ENCODE assay signal across 24 mouse cellular contexts in the genomic region with DNA sequence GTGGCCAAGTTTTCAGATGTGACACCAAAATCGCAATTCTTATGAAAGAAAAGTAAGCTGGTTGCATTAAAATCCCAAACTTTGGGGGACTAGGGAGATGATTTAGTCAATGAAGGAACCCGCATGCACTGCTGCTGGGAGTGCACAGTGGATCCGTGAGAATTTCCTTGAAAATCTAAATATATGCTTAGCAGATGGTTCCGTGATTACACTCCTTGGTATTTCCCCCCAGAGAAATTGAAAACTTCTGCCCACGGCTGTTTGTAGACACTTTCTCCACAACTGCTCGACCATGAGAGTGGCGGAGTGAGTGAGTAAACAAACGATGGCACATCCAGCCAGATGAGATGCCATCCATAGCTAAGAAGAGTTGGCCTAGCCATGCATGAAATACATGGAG.
A peak's percentile ranks its signal among the peaks of the same experiment; 100 is the strongest.
DNase-seq lines count a peak whose midpoint lies in the region; ATAC-seq lines count a peak whose summit lies in the region.
"Had no signal": no experiment of that assay in that cellular context is flagged by ENCODE, and none has a peak within 500 bp of the region (broad histone marks: within the 10 kb centered on the region; RNA-seq: fewer than 3 reads in every experiment).

No protein-coding gene starts in this region.

- H3K9ac ChIP-seq in heart, embryonic 12.5 days, result no peak overlapping the region
- H3K9ac ChIP-seq in heart, embryonic 15.5 days, result no peak overlapping the region
- no peak overlapping the region for H3K9ac ChIP-seq in neural tube, embryonic 15.5 days (replicated peaks)
- H3K9ac ChIP-seq: forebrain, embryonic 12.5 days; forebrain, embryonic 15.5 days; hindbrain, embryonic 12.5 days; hindbrain, embryonic 15.5 days had no signal

- no peak overlapping the region for H3K4me2 ChIP-seq in heart, embryonic 12.5 days
- no peak overlapping the region for H3K4me2 ChIP-seq in heart, embryonic 15.5 days
- H3K4me2 ChIP-seq in neural tube, embryonic 15.5 days, result no peak overlapping the region
- H3K4me2 ChIP-seq: forebrain, embryonic 12.5 days; forebrain, embryonic 15.5 days; hindbrain, embryonic 12.5 days; hindbrain, embryonic 15.5 days had no signal

- no peak for DNase-seq in heart, adult 18-20 months
- DNase-seq in heart, adult 11 months, result no peak
- no peak for DNase-seq in neural tube, embryonic 10.5 days (ENCODE audit: extremely low spot score, low spot score)
- peak; percentile 44 for DNase-seq in telencephalon, adult 2 months (ENCODE audit: low read depth, low spot score)
- DNase-seq in spleen, postnatal 36 days (ENCODE audit: low spot score in 2 of 2), result no peak
- DNase-seq: adrenal gland, adult 2 months; adrenal gland, postnatal 14 days; cerebellum, adult 11-12 months; cerebellum, adult 8-10 months; cerebellum, postnatal 36 days; embryo, embryonic 11 days; gastrocnemius, adult 2 months; gastrocnemius, postnatal 14 days; heart, adult 2 months; heart, postnatal 14 days; kidney, adult 2 months had no signal

- H3K4me3 ChIP-seq in heart, embryonic 12.5 days, result no peak overlapping the region
- no peak overlapping the region for H3K4me3 ChIP-seq in heart, embryonic 15.5 days
- H3K4me3 ChIP-seq in neural tube, embryonic 15.5 days (replicated peaks), result no peak overlapping the region
- H3K4me3 ChIP-seq: erythroblast, embryonic 14.5 days; forebrain, embryonic 12.5 days; forebrain, embryonic 15.5 days; gastrocnemius, adult 2 months; heart, adult 2 months; hindbrain, embryonic 12.5 days; hindbrain, embryonic 15.5 days had no signal

- peak overlapping the region; percentile 96 for H3K27ac ChIP-seq in heart, embryonic 12.5 days (ENCODE audit: poor library complexity, severe bottlenecking)
- H3K27ac ChIP-seq in heart, embryonic 15.5 days, result peak overlapping the region; percentile 88
- H3K27ac ChIP-seq in neural tube, embryonic 15.5 days (replicated peaks), result peak overlapping the region; percentile 23; the same call in 1 of the 2 replicates
- H3K27ac ChIP-seq: forebrain, embryonic 12.5 days; forebrain, embryonic 15.5 days; hindbrain, embryonic 12.5 days; hindbrain, embryonic 15.5 days had no signal

- WGBS in heart, embryonic 12.5 days, result 83% methylated on average over 8 of the region's 8 CpGs
- 77% methylated on average over 8 of the region's 8 CpGs for WGBS in heart, embryonic 15.5 days
- 75% methylated on average over 8 of the region's 8 CpGs for WGBS in neural tube, embryonic 15.5 days

- H3K9me3 ChIP-seq in heart, embryonic 12.5 days (replicated peaks), result no peaks in the 10 kb centered on the region
- H3K9me3 ChIP-seq in heart, embryonic 15.5 days (replicated peaks), result no peaks in the 10 kb centered on the region
- H3K9me3 ChIP-seq in neural tube, embryonic 15.5 days (replicated peaks), result no peaks in the 10 kb centered on the region
- H3K9me3 ChIP-seq: forebrain, embryonic 12.5 days; forebrain, embryonic 15.5 days; hindbrain, embryonic 12.5 days; hindbrain, embryonic 15.5 days had no signal

- no peak for ATAC-seq in heart, embryonic 12.5 days (ENCODE audit: insufficient number of reproducible peaks, low FRiP score)
- no peak for ATAC-seq in heart, embryonic 15.5 days (replicated peaks; ENCODE audit: insufficient number of reproducible peaks, insufficient read depth, low FRiP score, low read depth)
- ATAC-seq in neural tube, embryonic 15.5 days (ENCODE audit: low FRiP score), result no peak

- H3K4me1 ChIP-seq in heart, embryonic 12.5 days (replicated peaks), result peaks cover 70% of the 10 kb centered on the region
- H3K4me1 ChIP-seq in heart, embryonic 15.5 days (replicated peaks), result peaks cover 58% of the 10 kb centered on the region
- peaks cover 39% of the 10 kb centered on the region for H3K4me1 ChIP-seq in neural tube, embryonic 15.5 days

- no peaks in the 10 kb centered on the region for H3K36me3 ChIP-seq in heart, embryonic 12.5 days
- H3K36me3 ChIP-seq in heart, embryonic 15.5 days, result no peaks in the 10 kb centered on the region
- H3K36me3 ChIP-seq in neural tube, embryonic 15.5 days, result no peaks in the 10 kb centered on the region
- H3K36me3 ChIP-seq: forebrain, embryonic 12.5 days; forebrain, embryonic 15.5 days; hindbrain, embryonic 12.5 days; hindbrain, embryonic 15.5 days had no signal

- H3K27me3 ChIP-seq in heart, embryonic 12.5 days (replicated peaks), result no peaks in the 10 kb centered on the region
- H3K27me3 ChIP-seq in heart, embryonic 15.5 days, result no peaks in the 10 kb centered on the region
- no peaks in the 10 kb centered on the region for H3K27me3 ChIP-seq in neural tube, embryonic 15.5 days (replicated peaks)
- H3K27me3 ChIP-seq: forebrain, embryonic 12.5 days; forebrain, embryonic 15.5 days; hindbrain, embryonic 12.5 days; hindbrain, embryonic 15.5 days had no signal

Comparison
In these comparisons a context has a peak if more than half of its experiments do, and no peak if none do; other contexts are left out.
1. H3K27ac ChIP-seq: peak in every context shown above with its lines; median percentile 96 in heart, embryonic 12.5 days; 88 in heart, embryonic 15.5 days; 23 in neural tube, embryonic 15.5 days.